Mouse (Mus musculus) neural tube, embryonic 15.5 days (tissue): ENCODE measurements at regions not wholly inside any gene's neighbourhood (a gene's known extent, or its start where the extent isn't known, plus 50 kb on each side); places are given as distances from the start of the nearest gene placed in this dataset.

ENCODE experiments used
- ATAC-seq: fragments of 200-750 bp; cut with Nextera tagmentation; 2 replicates; pipeline ENCODE4 v1.8.0; 2017; ENCODE audit warnings: mild to moderate bottlenecking, moderate TSS enrichment, moderate library complexity; ENCODE audit not compliant: low FRiP score
- H3K27ac ChIP-seq: fragments of 300-500 bp; sonication (generic); replicated peaks from 2 replicates; pipeline ENCODE4 v1.5.1; 2015; ENCODE audit warnings: mild to moderate bottlenecking, inconsistent platforms
- H3K27me3 ChIP-seq: fragments of 300-500 bp; sonication (generic); replicated peaks from 2 replicates; pipeline ENCODE4 v1.6.1; 2015; ENCODE audit warnings: inconsistent platforms
- H3K36me3 ChIP-seq: fragments of 300-500 bp; sonication (generic); 2 replicates; pipeline ENCODE4 v1.6.1; 2015; ENCODE audit warnings: inconsistent platforms
- H3K4me1 ChIP-seq: fragments of 300-500 bp; sonication (generic); 2 replicates; pipeline ENCODE4 v1.6.1; 2015; ENCODE audit warnings: inconsistent platforms
- H3K4me2 ChIP-seq: fragments of 300-500 bp; sonication (generic); 2 replicates; pipeline ENCODE4 v1.6.1; 2015; ENCODE audit warnings: inconsistent platforms, mild to moderate bottlenecking, moderate library complexity
- H3K4me3 ChIP-seq: fragments of 300-500 bp; sonication (generic); replicated peaks from 2 replicates; pipeline ENCODE4 v1.5.1; 2015; ENCODE audit warnings: mild to moderate bottlenecking, inconsistent platforms
- H3K9ac ChIP-seq: fragments of 300-500 bp; sonication (generic); replicated peaks from 2 replicates; pipeline ENCODE4 v1.6.1; 2015; ENCODE audit warnings: mild to moderate bottlenecking, inconsistent platforms
- H3K9me3 ChIP-seq: fragments of 300-500 bp; sonication (generic); replicated peaks from 2 replicates; pipeline ENCODE4 v1.6.1; 2016; ENCODE audit warnings: inconsistent platforms
- WGBS: fragments of 180-500 bp; shearing (Covaris S2); methylation state at CpG from one replicate; pipeline ENCODE4 v1.1.7; 2015; ENCODE audit warnings: mixed read lengths; 5-methylcytosine and 5-hydroxymethylcytosine counted together

DNA sequence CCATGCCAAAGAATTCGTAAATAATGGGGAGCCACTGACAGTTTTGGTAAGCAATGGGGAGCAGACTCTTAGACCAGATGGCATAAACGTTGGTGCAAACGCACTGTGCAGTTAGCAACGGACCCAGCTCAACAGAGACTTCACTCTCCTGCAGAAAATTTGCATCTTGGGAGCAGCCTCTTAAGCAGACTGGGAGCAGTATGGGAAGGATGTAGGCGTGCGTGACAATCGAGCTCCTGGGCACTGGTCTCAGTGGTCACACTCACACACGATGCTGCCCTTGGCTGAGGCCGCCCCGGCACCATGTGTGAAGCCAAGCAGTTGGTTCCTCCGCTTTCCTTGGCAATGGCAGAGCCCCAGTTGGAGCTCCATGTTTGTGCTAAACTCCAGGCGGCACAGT is 218.8 kb downstream of the Sec61b start:
- H3K4me1 ChIP-seq = peaks cover under 1% of the 10 kb centered on the region; the same call in 1 of the 2 replicates
- no peak overlapping the region for H3K4me3 ChIP-seq
- H3K9ac ChIP-seq = no peak overlapping the region
- H3K36me3 ChIP-seq = no peaks in the 10 kb centered on the region
- H3K27ac ChIP-seq = no peak overlapping the region
- WGBS = 77% methylated on average over 12 of the region's 12 CpGs
- H3K27me3 ChIP-seq = no peaks in the 10 kb centered on the region
- ATAC-seq = no peak
- H3K4me2 ChIP-seq = no peak overlapping the region
- H3K9me3 ChIP-seq = no peaks in the 10 kb centered on the region

DNA sequence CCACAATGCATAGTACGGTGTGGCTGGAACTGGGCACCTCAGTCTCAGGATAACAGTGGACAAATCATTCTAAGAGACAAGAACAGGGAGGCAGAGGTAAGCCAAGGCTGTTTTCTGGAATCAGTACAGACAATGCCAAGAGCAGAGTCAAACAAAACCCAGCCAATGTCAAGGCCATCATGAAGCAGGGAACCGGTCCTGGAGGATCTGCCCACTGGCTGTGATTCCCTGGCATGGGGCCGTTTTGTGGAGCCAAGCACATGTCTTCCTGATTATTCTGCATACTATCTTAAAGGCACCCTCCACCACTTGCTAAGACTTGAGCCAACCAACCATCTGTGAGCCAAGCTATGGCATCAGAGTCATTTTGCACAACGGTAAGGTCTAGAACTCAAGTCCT is 222.6 kb downstream of the Sec61b start:
- no peak overlapping the region for H3K4me3 ChIP-seq
- no peak for ATAC-seq
- H3K4me2 ChIP-seq = no peak overlapping the region
- H3K27ac ChIP-seq = no peak overlapping the region
- H3K9ac ChIP-seq = no peak overlapping the region
- H3K9me3 ChIP-seq = no peaks in the 10 kb centered on the region
- no peaks in the 10 kb centered on the region for H3K36me3 ChIP-seq
- H3K27me3 ChIP-seq = no peaks in the 10 kb centered on the region
- peaks cover 10% of the 10 kb centered on the region for H3K4me1 ChIP-seq
- WGBS = 81% methylated on average over 4 of the region's 4 CpGs

DNA sequence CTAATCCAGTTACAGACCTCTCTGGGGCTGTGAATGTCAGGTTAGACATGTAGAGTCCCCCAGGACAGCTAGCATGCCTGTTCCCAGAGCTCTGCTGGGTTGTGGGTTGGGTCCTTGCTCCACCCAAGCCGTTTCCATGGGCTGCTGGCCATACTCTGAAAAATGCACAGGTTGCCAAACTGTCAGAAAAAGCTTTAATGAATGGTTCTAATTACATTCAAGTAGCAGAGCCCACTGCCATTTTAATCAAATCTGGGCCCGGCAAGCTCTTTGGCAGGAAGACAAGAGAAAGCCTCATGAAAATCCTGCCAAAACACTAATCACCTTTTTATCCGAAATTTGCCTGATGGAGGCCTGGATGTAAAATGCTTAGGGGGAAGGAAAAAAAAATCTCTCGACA is 224.1 kb downstream of the Sec61b start:
- H3K9me3 ChIP-seq = no peaks in the 10 kb centered on the region
- no peaks in the 10 kb centered on the region for H3K36me3 ChIP-seq
- peak overlapping the region; percentile 72 for H3K27ac ChIP-seq
- H3K9ac ChIP-seq = no peak overlapping the region
- no peaks in the 10 kb centered on the region for H3K27me3 ChIP-seq
- H3K4me1 ChIP-seq = peaks cover 10% of the 10 kb centered on the region
- peak; percentile 61 for ATAC-seq
- WGBS = 32% methylated on average over 4 of the region's 4 CpGs
- H3K4me3 ChIP-seq = no peak overlapping the region
- H3K4me2 ChIP-seq = no peak overlapping the region

DNA sequence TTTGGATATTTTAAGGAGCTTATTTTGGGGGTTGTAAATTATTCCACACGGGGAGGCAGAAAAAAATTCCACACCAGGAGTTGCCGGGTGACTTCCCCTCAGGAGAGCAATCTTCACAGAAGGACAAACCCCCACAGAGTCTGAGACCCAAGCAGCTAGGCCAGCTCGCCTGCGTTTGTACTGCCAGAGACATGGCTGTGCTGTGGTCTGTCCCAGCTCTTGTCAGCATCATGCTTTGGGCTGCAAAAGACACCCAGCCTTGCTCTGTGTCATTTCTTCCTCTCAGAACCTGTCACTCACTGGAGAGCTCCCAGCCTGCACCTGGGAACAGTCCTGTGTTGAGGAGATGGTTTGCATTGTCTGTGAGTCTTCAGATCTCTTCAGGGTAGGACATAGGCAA is 224.5 kb downstream of the Sec61b start:
- no peak for ATAC-seq
- peaks cover 10% of the 10 kb centered on the region for H3K4me1 ChIP-seq
- no peak overlapping the region for H3K4me3 ChIP-seq
- H3K9me3 ChIP-seq = no peaks in the 10 kb centered on the region
- no peak overlapping the region for H3K4me2 ChIP-seq
- H3K27ac ChIP-seq = peak overlapping the region; percentile 60
- H3K27me3 ChIP-seq = no peaks in the 10 kb centered on the region
- no peak overlapping the region for H3K9ac ChIP-seq
- WGBS = 38% methylated on average over 4 of the region's 4 CpGs
- H3K36me3 ChIP-seq = no peaks in the 10 kb centered on the region

DNA sequence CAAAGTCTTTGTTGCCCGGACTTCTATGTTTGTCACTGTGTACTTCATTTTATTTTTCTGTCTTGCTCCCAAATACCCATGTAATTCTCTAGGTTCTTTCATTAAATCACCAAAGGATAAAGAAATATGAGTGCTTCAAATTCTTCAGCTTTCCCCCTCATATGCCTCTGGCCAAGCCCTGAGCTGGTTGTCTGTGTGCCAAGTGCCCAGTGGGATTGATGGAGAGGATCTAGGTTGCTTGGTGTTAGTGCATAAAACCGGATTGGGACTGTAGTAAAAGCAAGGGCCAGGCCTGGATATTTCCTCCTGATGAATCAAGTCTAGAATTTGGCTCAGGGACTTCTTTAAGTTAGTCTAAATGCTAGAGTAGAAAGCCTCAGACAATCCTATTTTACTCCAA is 229.0 kb downstream of the Sec61b start:
- H3K9ac ChIP-seq = no peak overlapping the region
- no peaks in the 10 kb centered on the region for H3K27me3 ChIP-seq
- H3K4me1 ChIP-seq = peaks cover 6% of the 10 kb centered on the region
- H3K36me3 ChIP-seq = no peaks in the 10 kb centered on the region
- H3K27ac ChIP-seq = no peak overlapping the region
- H3K4me3 ChIP-seq = no peak overlapping the region
- H3K9me3 ChIP-seq = no peaks in the 10 kb centered on the region
- ATAC-seq = no peak
- no peak overlapping the region for H3K4me2 ChIP-seq
- 82% methylated on average over 2 of the region's 2 CpGs for WGBS

DNA sequence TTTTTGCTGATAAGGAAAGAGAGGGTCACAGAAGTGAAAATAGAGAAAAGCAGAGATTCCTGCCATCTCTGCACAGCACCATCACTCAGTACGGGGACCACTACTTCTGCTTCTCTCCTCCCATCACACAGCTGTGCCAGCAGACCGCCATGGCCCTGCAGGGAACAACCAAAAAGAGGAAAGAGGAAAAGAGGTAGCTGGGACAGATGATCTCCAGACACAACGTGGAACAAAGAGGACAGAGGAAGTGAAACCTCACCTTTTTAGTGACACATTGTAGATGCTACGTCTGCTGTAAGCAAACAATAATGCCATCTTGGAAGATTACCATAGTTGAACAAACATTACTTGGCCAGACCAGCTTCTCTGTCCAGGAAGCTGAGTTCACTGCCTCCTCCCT is 230.1 kb downstream of the Sec61b start:
- Histone ChIP-seq H3K4me2 (no peak overlapping the region), H3K4me1 (no peaks in the 10 kb centered on the region), H3K9me3 (no peaks in the 10 kb centered on the region), H3K27ac (no peak overlapping the region), H3K27me3 (no peaks in the 10 kb centered on the region), H3K4me3 (no peak overlapping the region), H3K9ac (no peak overlapping the region), H3K36me3 (no peaks in the 10 kb centered on the region)
- 78% methylated on average over 4 of the region's 4 CpGs for WGBS
- no peak for ATAC-seq

DNA sequence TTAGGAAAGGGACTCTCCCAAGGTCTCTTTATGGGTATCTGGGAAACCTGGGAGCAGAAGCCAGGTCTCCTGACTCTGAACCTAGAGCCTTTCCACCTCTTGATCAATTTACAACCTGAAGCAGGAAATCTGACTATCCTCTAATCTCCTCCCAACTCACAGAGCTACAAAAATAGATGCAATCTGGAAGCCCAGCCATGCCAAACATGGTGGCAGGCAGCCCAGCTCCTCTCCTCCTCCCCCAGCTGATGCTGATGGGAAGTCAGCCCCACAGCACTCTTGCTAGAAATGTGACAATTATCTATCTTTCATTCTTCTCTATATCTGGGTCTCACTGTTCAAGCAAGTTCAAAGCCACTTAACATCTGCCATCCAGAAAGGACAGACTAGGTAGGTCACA is 233.5 kb downstream of the Sec61b start:
- ATAC-seq = no peak
- Histone ChIP-seq H3K27me3 (no peaks in the 10 kb centered on the region), H3K4me3 (no peak overlapping the region)

DNA sequence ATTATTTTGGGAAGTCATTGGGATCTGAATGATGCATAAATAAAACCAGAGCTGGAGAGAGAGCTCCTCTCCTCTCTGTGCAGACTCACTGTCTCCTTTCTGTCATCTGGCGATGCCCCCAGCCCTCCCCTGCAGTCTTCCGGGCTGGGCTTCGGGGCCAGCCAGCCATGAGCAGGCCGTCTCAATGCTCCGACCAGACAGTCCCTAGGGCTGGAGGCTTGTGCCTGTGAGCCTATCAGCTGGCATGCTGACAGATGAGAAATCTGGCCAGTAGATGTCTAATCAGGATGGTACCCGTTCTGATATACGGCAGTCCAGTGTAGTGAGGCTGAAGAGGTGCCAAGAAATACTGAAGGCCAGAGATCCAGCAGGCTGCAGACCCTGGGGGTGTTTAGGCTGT is 238.9 kb downstream of the Sec61b start:
- H3K4me1 ChIP-seq = no peaks in the 10 kb centered on the region
- H3K36me3 ChIP-seq = no peaks in the 10 kb centered on the region
- ATAC-seq = peak; percentile 47; the same call in 1 of the 2 replicates
- WGBS = 56% methylated on average over 7 of the region's 7 CpGs
- no peaks in the 10 kb centered on the region for H3K27me3 ChIP-seq
- H3K4me2 ChIP-seq = no peak overlapping the region
- H3K9me3 ChIP-seq = no peaks in the 10 kb centered on the region
- H3K27ac ChIP-seq = no peak overlapping the region
- H3K9ac ChIP-seq = no peak overlapping the region
- no peak overlapping the region for H3K4me3 ChIP-seq

More for the DNA sequence above, 233.5 kb downstream of the Sec61b start:
- Histone ChIP-seq H3K4me1 (no peaks in the 10 kb centered on the region), H3K4me2 (no peak overlapping the region), H3K27ac (no peak overlapping the region), H3K9ac (no peak overlapping the region), H3K9me3 (no peaks in the 10 kb centered on the region), H3K36me3 (no peaks in the 10 kb centered on the region)

DNA sequence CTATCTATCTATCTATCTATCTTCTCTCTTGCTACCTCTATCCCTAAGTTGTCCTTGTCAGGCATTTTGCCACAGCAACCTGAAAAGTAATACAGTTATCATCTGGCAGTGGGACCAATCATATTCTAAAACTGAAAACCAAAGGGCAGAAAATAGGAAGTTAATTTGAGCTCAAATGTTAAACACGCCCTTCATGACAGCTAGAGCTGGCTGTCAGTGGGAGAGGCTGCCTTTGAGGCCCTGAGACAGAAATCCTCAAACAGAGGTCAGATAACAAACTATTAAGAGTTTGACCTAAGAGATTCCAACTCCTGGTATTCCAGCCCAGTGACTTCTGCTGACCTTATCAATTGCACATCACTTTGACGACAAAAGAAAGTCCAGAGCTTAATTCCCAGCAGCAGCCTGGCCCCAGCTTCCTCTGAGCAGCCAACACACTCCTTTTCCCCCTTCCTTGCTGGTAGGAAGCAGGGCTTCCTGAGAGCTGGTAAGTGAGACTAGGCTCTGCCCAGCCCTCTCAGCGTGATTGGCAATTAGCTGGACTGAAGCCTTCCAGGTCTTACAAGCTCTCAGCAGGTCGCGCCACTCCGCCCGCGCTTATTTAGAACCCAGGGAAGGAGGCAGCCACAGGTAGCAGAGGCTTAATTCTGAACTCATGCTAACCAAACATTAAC is 250.0 kb downstream of the Sec61b start:
- 15% methylated on average over 8 of the region's 8 CpGs for WGBS
- peak overlapping the region; percentile 16; the same call in 1 of the 2 replicates for H3K4me2 ChIP-seq
- ATAC-seq = no peak
- no peak overlapping the region for H3K27ac ChIP-seq
- no peaks in the 10 kb centered on the region for H3K36me3 ChIP-seq
- no peak overlapping the region for H3K4me3 ChIP-seq
- peaks cover 8% of the 10 kb centered on the region for H3K4me1 ChIP-seq
- no peak overlapping the region for H3K9ac ChIP-seq
- peaks cover 3% of the 10 kb centered on the region for H3K27me3 ChIP-seq
- H3K9me3 ChIP-seq = no peaks in the 10 kb centered on the region

DNA sequence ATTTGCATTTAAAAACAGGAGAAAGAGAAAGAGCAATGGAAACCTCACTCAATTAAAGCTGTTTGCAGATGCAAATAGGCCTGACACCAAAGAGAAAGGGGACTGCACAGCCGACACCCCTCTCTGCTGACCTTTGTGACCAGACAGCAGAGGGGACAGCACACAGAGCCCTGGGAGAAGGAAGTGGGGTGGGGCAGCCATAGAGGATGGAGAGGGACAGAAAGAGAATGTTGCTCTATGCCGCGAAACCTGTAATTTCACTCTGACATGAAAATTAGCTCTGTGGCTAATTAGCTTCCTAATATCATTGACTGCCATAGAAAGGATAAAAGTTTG is 250.5 kb downstream of the Sec61b start:
- no peaks in the 10 kb centered on the region for H3K9me3 ChIP-seq
- H3K27me3 ChIP-seq = peaks cover 3% of the 10 kb centered on the region
- 24% methylated on average over 3 of the region's 3 CpGs for WGBS
- no peaks in the 10 kb centered on the region for H3K36me3 ChIP-seq
- no peak overlapping the region for H3K4me3 ChIP-seq
- peaks cover 8% of the 10 kb centered on the region for H3K4me1 ChIP-seq
- H3K27ac ChIP-seq = no peak overlapping the region
- no peak for ATAC-seq
- H3K4me2 ChIP-seq = peak overlapping the region; percentile 16; the same call in 1 of the 2 replicates
- no peak overlapping the region for H3K9ac ChIP-seq

DNA sequence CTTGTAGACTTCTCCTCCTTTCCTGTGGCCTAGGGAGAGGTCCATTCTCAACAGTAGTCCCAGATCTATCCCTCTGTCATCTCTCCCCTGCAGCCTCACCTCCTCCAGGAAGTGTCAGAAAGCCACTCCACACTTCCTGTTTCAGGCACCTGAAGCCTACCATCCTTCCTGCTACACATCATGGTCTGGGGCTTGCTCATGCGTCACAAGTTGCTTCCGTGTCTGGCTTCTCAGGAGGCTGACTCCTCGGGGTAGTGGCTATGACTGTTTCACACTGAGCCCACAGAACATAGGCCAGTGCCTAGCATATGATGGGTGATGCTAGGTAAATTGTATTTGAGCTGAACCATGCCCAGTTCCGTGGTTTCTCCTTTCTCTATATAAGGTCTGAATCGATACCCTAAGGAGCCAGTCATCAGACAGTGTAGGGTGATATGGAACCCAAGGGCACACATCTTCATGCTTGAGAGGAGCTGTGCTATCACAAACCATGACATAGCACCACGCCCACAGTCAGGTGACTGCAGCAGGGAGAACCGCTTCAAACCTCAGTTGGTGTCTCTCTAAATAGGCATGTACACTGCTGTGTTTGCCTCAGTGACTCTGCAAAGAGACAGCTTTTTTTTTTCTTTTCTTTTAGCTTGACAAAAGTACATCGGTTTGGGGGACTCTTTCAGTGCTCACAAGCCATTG is 272.2 kb downstream of the Sec61b start:
- Histone ChIP-seq H3K27me3 (no peaks in the 10 kb centered on the region), H3K9me3 (no peaks in the 10 kb centered on the region), H3K9ac (no peak overlapping the region), H3K36me3 (no peaks in the 10 kb centered on the region), H3K4me2 (no peak overlapping the region), H3K4me1 (no peaks in the 10 kb centered on the region), H3K27ac (no peak overlapping the region), H3K4me3 (no peak overlapping the region)
- no peak for ATAC-seq
- 87% methylated on average over 8 of the region's 8 CpGs for WGBS

DNA sequence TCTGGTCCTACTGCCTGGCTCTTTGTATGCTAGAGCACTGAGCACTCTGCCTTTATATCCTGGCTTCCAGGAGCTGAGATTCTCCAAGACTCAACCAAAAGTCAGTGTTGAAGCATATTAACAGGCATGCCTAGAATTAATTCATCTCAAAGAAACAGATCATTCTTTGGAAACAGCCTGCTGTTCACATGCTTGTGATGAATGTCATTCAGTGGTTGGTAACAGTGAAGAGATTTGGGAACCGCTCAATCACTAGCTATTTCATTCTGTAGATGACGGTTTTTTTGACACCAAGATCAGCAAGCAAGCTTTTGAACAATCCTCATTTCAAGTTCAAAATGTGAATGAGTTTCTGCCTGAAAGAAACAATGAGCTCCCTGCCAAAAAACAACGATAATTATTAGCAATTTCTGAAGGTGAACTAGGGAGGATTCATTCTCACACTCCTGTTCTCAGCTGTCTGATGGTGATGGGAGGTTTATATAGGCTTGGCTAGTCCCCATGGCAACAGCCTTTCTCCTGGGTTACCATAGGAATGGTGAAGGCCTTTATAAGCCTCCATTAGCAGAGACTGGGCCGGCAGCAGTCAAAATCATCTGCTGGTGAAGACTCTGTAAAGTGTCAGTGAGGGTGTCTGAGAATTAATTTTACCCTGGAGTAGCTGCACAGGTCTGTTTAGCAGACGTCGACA is 272.6 kb upstream of the Nr4a3 start:
- H3K4me1 ChIP-seq = peaks cover 8% of the 10 kb centered on the region; the same call in 1 of the 2 replicates
- H3K9ac ChIP-seq = no peak overlapping the region
- ATAC-seq = peak; percentile 85
- 41% methylated on average over 6 of the region's 6 CpGs for WGBS
- H3K27ac ChIP-seq = 0 out of 2 replicates have a peak overlapping the region, but pooled peaks have one; percentile 41
- H3K9me3 ChIP-seq = no peaks in the 10 kb centered on the region
- H3K4me3 ChIP-seq = no peak overlapping the region
- no peaks in the 10 kb centered on the region for H3K36me3 ChIP-seq
- no peak overlapping the region for H3K4me2 ChIP-seq
- no peaks in the 10 kb centered on the region for H3K27me3 ChIP-seq
